Mouse (Mus musculus): ENCODE results near the gene Mup6. TPM values are rescaled to one million over a fixed set of nuclear protein-coding genes. Genes with fewer than 3 reads are reported as not detected.
"Not testable (repeated sequence)": the region's sequence is repeated elsewhere in the genome, so short reads cannot be mapped to it uniquely, and the experiment has no call there.

The Mup6 gene
- polyA plus RNA-seq, 1 experiment from 2014 or later, result not detected

DNA sequence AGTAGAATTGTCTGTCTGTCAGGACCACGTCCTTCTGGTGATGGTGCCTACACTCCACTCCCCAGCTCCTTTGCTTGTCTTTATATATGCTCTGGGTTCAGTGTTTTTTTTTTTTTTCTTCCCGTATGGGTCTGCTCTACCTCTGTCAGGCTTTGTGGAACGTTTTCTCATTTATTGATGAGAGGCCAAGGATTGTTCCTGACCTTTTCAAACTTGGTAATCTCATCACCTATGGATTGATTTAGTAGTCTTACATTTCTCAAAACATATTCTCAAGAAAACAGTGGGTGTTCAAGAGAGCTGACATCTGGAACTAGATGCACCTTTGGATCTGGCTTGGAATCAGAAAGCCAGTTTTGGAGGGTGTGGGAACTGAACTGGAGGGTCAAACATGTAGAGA lies 3.5 kb upstream of the Mup6 start, which contains the start of gene Mup4:
Gene Mup4, minus strand, starts transcription at position 101 of the 400 bp plus-strand sequence.
- Histone ChIP-seq H3K4me2 (ENCODE audit: low read depth, low read length, severe bottlenecking) (no peak within 1 kb of the TSS), H3K4me1 (replicated peaks; ENCODE audit: control insufficient read depth, insufficient read depth, low read length) (no peaks in the 10 kb centered on the region), H3K27ac (ENCODE audit: low read depth, low read length) (no peak within 1 kb of the TSS), H3K27me3 (ENCODE audit: control insufficient read depth, insufficient read depth, low read length) (no peaks in the 10 kb centered on the region), H3K9ac (ENCODE audit: low read length) (no peak within 1 kb of the TSS), H3K9me3 (ENCODE audit: control insufficient read depth, low read length) (no peaks in the 10 kb centered on the region), H3K4me3 (ENCODE audit: low read depth, low read length) (no peak within 1 kb of the TSS), H3K36me3 (ENCODE audit: control insufficient read depth, insufficient read depth, low read length) (no peaks in the 10 kb centered on the region)
- DNase-seq (ENCODE audit: low spot score), result no peak
- 82% methylated on average over 3 of the region's 3 CpGs for WGBS
- no peak for ATAC-seq (replicated peaks; ENCODE audit: low FRiP score)

DNA sequence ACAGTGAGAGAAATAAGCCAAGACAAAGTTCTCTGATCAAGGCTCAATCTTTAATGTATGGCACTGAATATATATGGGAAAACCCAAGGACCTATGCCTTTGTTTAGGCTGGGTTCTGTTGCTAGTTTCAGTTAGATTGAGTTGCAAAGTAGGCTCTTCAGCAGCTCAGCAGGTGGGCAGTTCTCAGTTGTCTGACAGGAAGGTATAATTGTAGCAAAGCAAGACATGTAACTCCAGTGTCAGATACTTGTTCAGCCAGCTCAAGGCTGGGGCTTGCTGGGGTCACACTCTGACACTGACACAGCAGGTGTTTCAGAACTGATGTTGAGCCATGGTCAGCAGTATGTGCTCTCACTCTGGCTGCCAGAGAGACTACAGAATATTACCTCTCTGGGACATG lies 33.8 kb downstream of the Mup6 start:
- not testable (repeated sequence) for H3K4me1 ChIP-seq (replicated peaks; ENCODE audit: control insufficient read depth, insufficient read depth, low read length); DNase-seq (ENCODE audit: low spot score); H3K36me3 ChIP-seq (ENCODE audit: control insufficient read depth, insufficient read depth, low read length)

DNA sequence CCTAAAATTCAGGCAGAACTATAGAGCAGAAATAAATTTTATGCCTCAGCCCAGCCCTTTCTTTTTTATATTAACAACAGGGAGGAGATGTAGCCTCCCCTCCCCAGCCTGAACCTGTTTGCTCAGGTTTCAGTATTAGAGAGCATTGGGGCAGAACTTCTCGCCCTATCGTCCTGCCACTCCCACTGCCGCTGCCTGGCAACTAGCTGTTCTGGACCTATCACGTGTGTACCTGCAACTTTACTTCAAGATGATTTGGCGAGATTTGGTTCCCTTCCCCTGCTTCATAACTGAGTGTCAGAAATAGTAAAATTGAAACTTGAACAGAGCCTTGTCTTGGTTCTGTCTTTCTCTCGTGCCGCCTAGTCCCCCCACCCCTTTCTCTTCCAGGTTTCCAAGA lies 56.0 kb downstream of the Mup6 start:
- not testable (repeated sequence) for H3K4me3 ChIP-seq (ENCODE audit: low read depth, low read length); H3K27me3 ChIP-seq (ENCODE audit: control insufficient read depth, insufficient read depth, low read length); DNase-seq (ENCODE audit: low spot score); H3K9me3 ChIP-seq (ENCODE audit: control insufficient read depth, low read length); H3K4me2 ChIP-seq (ENCODE audit: low read depth, low read length, severe bottlenecking); H3K27ac ChIP-seq (ENCODE audit: low read depth, low read length); H3K4me1 ChIP-seq (replicated peaks; ENCODE audit: control insufficient read depth, insufficient read depth, low read length); H3K9ac ChIP-seq (ENCODE audit: low read length); H3K36me3 ChIP-seq (ENCODE audit: control insufficient read depth, insufficient read depth, low read length); ATAC-seq (replicated peaks; ENCODE audit: low FRiP score)
- 96% methylated on average over 7 of the region's 7 CpGs for WGBS

More for the DNA sequence above, 33.8 kb downstream of the Mup6 start:
- not testable (repeated sequence) for ATAC-seq (replicated peaks; ENCODE audit: low FRiP score); H3K9me3 ChIP-seq (ENCODE audit: control insufficient read depth, low read length); H3K4me3 ChIP-seq (ENCODE audit: low read depth, low read length); H3K27me3 ChIP-seq (ENCODE audit: control insufficient read depth, insufficient read depth, low read length); H3K27ac ChIP-seq (ENCODE audit: low read depth, low read length); H3K9ac ChIP-seq (ENCODE audit: low read length); H3K4me2 ChIP-seq (ENCODE audit: low read depth, low read length, severe bottlenecking)

DNA sequence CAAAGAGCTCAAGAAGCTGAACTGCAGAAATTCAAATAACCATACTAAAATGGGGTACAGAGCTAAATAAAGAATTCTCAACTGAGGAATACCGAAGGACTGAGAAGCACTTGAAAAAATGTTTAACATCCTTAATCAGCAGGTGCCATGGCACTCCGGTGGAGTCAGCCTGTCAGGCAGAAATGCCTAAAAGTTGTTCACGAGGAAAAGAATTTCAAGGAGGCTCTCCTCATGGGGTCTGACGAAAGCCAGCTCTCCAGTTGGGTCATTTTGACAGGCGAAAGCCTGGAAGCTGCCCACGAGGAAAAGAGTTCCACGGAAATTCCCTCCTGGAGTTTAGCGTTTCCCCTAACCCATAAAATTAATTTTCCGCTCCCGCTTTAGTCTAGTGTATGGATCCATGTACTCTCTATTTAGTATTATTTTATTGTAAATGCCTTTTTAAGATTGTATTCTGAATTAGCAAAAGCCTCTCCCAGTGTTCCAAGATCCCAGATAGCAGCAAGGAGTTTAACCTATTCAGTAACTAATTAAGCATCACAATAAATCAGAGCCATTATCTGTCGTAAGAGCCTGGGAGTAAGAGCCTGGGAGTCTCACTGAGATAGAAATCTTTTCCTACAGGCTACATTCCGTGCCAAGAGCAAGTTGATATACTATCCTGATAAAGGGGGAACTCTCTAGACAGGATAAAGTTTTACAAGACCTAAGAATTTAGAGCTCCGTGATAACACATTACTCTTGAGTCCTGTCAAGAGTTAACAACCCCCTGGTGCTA lies 65.4 kb downstream of the Mup6 start:
- not testable (repeated sequence) for H3K9ac ChIP-seq (ENCODE audit: low read length); H3K9me3 ChIP-seq (ENCODE audit: control insufficient read depth, low read length); H3K36me3 ChIP-seq (ENCODE audit: control insufficient read depth, insufficient read depth, low read length); H3K27ac ChIP-seq (ENCODE audit: low read depth, low read length); ATAC-seq (replicated peaks; ENCODE audit: low FRiP score); H3K4me1 ChIP-seq (replicated peaks; ENCODE audit: control insufficient read depth, insufficient read depth, low read length); H3K4me2 ChIP-seq (ENCODE audit: low read depth, low read length, severe bottlenecking); H3K27me3 ChIP-seq (ENCODE audit: control insufficient read depth, insufficient read depth, low read length); DNase-seq (ENCODE audit: low spot score); H3K4me3 ChIP-seq (ENCODE audit: low read depth, low read length)
- 78% methylated on average over 13 of the region's 13 CpGs for WGBS

Other genes starting within 250 kb of the Mup6 start
- gene Inip, start 162.7 kb upstream of the Mup6 start, polyA plus RNA-seq (2014; fragmentation: Nextera tagmentation; extraction: Ambion mirVana), result 102 and 114 TPM in 2 replicates
- 8.8 and 8.9 TPM in 2 replicates for gene Snx30, start 158.5 kb upstream of the Mup6 start, polyA plus RNA-seq (2014; fragmentation: Nextera tagmentation; extraction: Ambion mirVana)
- not detected in 2 replicates for gene Slc46a2, start 49.2 kb upstream of the Mup6 start, polyA plus RNA-seq (2014; fragmentation: Nextera tagmentation; extraction: Ambion mirVana)
- not detected in 2 replicates for gene Mup4, start 3.6 kb upstream of the Mup6 start, polyA plus RNA-seq (2014; fragmentation: Nextera tagmentation; extraction: Ambion mirVana)
- gene Mup7, start 106.2 kb downstream of the Mup6 start, polyA plus RNA-seq (2014; fragmentation: Nextera tagmentation; extraction: Ambion mirVana), result not detected in 2 replicates
- not detected in 2 replicates for gene Mup2, start 190.0 kb downstream of the Mup6 start, polyA plus RNA-seq (2014; fragmentation: Nextera tagmentation; extraction: Ambion mirVana)